Mouse (Mus musculus): ENCODE data around the gene Lmf2.

Lmf2 gene

GRCm38 (mm10) chr15:89315190-89315731, 40.2 kb downstream of the Lmf2 start, which contains the start of gene Sbf1:
Gene Sbf1, minus strand, starts transcription at chr15:89315311.
- DNase-seq (ENCODE audit: low spot score): peak; percentile 96

- peak; percentile 15 for DNase-seq (ENCODE audit: low spot score)
Observed at GRCm38 (mm10) chr15:89314511-89315189, 40.8 kb downstream of the Lmf2 start.

GRCm38 (mm10) chr15:89314107-89314506, 41.4 kb downstream of the Lmf2 start:
- no peak for DNase-seq (ENCODE audit: low spot score)

- DNase-seq (ENCODE audit: low spot score): no peak
Observed at GRCm38 (mm10) chr15:89313359-89313758, 42.1 kb downstream of the Lmf2 start.

DNA sequence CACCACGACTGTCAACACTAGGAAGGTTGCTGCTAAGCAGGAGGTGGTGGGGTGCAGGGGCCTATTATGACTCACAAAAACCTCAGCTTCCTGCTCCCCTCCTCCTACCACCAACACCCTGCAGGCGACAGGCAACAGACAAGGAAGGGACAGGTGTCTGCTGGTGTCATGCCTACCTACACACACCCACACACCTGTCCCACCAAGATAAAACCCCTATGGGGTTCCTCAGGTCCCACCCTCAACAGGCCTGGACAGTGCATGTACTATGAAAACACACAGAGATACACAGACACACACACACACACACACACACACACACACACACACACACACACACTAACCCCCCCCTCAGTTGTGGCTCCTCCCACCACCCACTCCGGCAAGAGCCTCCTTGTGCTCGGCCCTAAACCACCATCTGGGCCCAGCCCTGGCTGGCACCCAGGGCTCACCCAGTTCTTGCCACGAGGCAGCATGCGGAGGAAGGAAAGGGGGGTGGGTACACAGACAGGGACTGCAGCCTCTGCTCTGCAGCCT, 45.4 kb downstream of the Lmf2 start:
- no peak for DNase-seq (ENCODE audit: low spot score)

- DNase-seq (ENCODE audit: low spot score): no peak
Observed at GRCm38 (mm10) chr15:89308406-89309139, 46.9 kb downstream of the Lmf2 start.

- no peak for DNase-seq (ENCODE audit: low spot score)
Observed at GRCm38 (mm10) chr15:89307461-89307860, 48.0 kb downstream of the Lmf2 start.

GRCm38 (mm10) chr15:89305966-89306365, 49.5 kb downstream of the Lmf2 start:
- DNase-seq (ENCODE audit: low spot score): no peak

Measured in yolk sac, embryonic 10.5 days (tissue).